Mouse (Mus musculus) monocyte, adult 59 days (primary cell): Measurements from ENCODE around the gene Uchl5. TPM values are rescaled to one million over a fixed set of nuclear protein-coding genes. Genes with fewer than 3 reads are reported as not detected.

Experiments used
- total RNA-seq, 2 experiments: library from RNA; stranded (reverse); gene quantifications; one replicate each; pipeline ENCODE4 v1.2.4; 2023

Uchl5 gene
- total RNA-seq: 10 to 100 TPM; 19.3 to 25.8 TPM

DNA sequence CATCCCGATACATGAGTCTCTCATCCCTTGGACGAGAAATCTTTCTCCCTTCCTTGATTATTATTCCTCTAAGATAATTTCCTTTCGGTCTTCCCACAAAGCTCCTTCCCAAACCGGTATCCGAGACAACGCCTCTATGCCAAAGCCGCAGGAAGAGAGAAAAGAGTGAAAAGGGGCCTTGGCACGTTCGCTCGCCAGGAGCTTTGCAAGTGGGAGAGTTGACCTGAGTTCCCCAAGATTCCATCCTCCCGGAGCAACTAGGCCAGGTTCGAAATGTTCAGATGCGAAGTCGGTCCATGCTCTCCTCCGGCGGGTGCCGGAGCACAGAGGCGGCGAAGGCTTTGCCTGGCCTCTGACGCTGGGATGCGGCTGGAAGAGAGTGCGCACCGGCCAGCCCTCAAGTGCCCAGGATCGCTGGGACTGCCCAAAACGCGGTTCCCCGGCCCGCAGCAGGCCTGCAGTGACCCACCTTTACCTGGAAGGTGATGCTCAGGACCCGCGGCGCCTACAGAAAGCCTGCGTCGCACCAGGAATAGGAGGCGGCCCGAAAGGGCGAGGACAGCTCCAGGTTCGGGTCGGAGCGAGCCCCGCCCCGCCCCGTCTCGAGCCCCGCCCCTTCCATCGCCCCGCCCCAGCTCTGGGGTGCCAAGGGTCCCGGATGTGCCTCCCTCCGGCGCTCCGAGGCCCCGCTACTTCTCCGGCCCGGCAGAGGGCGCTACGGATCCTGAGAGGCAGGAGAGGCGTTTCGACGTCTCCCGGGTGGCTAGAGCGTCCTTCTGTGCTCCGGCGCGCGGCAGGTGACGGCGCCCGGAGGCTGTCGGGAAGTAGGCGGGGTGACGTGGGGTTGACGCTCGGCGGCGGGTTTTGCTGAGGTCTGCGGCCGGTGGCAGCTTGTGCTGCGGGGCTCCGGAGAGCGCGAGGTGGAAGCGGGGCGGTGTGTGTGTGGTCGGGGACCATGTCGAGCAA, at the start of gene Uchl5, which contains the start of gene Trove2:
TSS of gene Uchl5 (plus strand) at position 827 of the 966 bp plus-strand sequence.
TSS of gene Trove2 (minus strand) at position 623 of the 966 bp plus-strand sequence.

Other genes with a start within 250 kb of the Uchl5 start
- gene B3galt2, start 136.6 kb upstream of the Uchl5 start, total RNA-seq: not detected
- 10 to 100 TPM; 64.1 to 81.0 TPM for gene Cdc73, start 74.4 kb upstream of the Uchl5 start, total RNA-seq
- 10 to 100 TPM; 44.2 to 46.0 TPM for gene Glrx2, start 60.9 kb upstream of the Uchl5 start, total RNA-seq
- gene Trove2, start 204 bp upstream of the Uchl5 start, total RNA-seq: 1 to 10 TPM; 2.0 to 2.1 TPM
- 1,000 to 10,000 TPM; 1,147 to 1,280 TPM for gene Rgs2, start 226.9 kb downstream of the Uchl5 start, total RNA-seq